Comparison of ENCODE assay signal across 8 mouse cellular contexts in the genomic region with DNA sequence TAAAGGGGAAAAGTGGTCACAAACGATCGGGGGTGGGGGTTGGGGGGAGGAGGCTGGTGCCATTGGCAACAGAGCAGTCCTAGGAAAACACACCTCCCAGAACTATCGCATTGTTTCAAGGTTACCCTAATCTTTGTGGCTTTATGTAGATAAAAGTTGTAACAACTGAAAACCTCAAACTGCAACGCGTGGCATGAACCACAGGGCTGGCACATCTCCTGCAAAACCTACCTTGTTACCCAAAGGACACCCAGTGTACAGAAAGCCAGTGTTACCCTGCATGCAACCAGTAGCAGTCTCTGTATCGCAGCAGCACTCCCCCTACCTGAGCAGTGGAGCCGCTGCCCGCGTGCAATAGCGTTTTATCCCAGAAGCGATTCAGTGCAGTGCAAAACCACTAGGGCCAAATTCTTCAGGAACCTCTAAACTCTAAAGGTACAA. TPM values are rescaled to one million over a fixed set of nuclear protein-coding genes. Genes with fewer than 3 reads are reported as not detected.
A peak's percentile ranks its signal among the peaks of the same experiment; 100 is the strongest.
DNase-seq lines count a peak whose midpoint lies in the region; ATAC-seq and TF ChIP-seq lines count a peak whose summit lies in the region.

No protein-coding gene starts in this region.

- H3K4me2 ChIP-seq in intestine, postnatal 0 days (replicated peaks; ENCODE audit: low read depth), result peak overlapping the region; percentile 99
- peak overlapping the region; percentile 81 for H3K4me2 ChIP-seq in limb, embryonic 15.5 days
- H3K4me2 ChIP-seq in midbrain, embryonic 16.5 days (ENCODE audit: low read length), result peak overlapping the region; percentile 80

- peak overlapping the region; percentile 70 for H3K9ac ChIP-seq in intestine, postnatal 0 days (ENCODE audit: low read depth, low read length)
- peak overlapping the region; percentile 64 for H3K9ac ChIP-seq in limb, embryonic 15.5 days
- peak overlapping the region; percentile 83 for H3K9ac ChIP-seq in midbrain, embryonic 16.5 days (ENCODE audit: low read depth, low read length)

- H3K27me3 ChIP-seq in intestine, postnatal 0 days (replicated peaks; ENCODE audit: control insufficient read depth, insufficient read depth, low read length), result no peaks in the 10 kb centered on the region
- H3K27me3 ChIP-seq in limb, embryonic 15.5 days, result no peaks in the 10 kb centered on the region
- no peaks in the 10 kb centered on the region for H3K27me3 ChIP-seq in midbrain, embryonic 16.5 days (ENCODE audit: control insufficient read depth, insufficient read depth, low read depth, low read length)
- no peaks in the 10 kb centered on the region for H3K27me3 ChIP-seq in splenic B cell, adult 2 months (ENCODE audit: control insufficient read depth, insufficient read depth, low read length, poor library complexity, severe bottlenecking)

- H3K9me3 ChIP-seq in intestine, postnatal 0 days (ENCODE audit: control insufficient read depth), result no peaks in the 10 kb centered on the region
- H3K9me3 ChIP-seq in limb, embryonic 15.5 days, result no peaks in the 10 kb centered on the region
- no peaks in the 10 kb centered on the region for H3K9me3 ChIP-seq in midbrain, embryonic 16.5 days (replicated peaks; ENCODE audit: control insufficient read depth, low read length, poor library complexity, severe bottlenecking)

- H3K4me3 ChIP-seq in intestine, postnatal 0 days (ENCODE audit: low read depth, low read length), result peak overlapping the region; percentile 74
- peak overlapping the region; percentile 88 for H3K4me3 ChIP-seq in limb, embryonic 15.5 days
- H3K4me3 ChIP-seq in midbrain, embryonic 16.5 days (ENCODE audit: low read depth, low read length), result peak overlapping the region; percentile 93

- intact Hi-C loops in gastrocnemius, postnatal 14 days (cut with DNase I; ENCODE audit: low total_unique reads), result no loop called here

- TF ChIP-seq CTCF in intestine, postnatal 0 days (IDR thresholded peaks at IDR 0.05; ENCODE audit: low read depth), result peak; percentile 70

- H3K4me1 ChIP-seq in intestine, postnatal 0 days (replicated peaks; ENCODE audit: control insufficient read depth, insufficient read depth, low read length), result no peaks in the 10 kb centered on the region
- H3K4me1 ChIP-seq in limb, embryonic 15.5 days, result peaks cover 4% of the 10 kb centered on the region
- H3K4me1 ChIP-seq in midbrain, embryonic 16.5 days (ENCODE audit: control insufficient read depth, insufficient read depth, low read length), result peaks cover 6% of the 10 kb centered on the region

- DNase-seq in right cerebral cortex, adult 18-20 months, result peak; percentile 42
- DNase-seq in right cerebral cortex, postnatal 25 days, result no peak
- peak; percentile 64 to 68 for DNase-seq in cerebellum, postnatal 10 days
- peak; percentile 14 for DNase-seq in gastrocnemius, postnatal 14 days
- DNase-seq in splenic B cell, adult 2 months (ENCODE audit: low read depth, low spot score), result peak; percentile 78

- 0 out of 2 replicates have a peak, but pooled peaks have one; percentile 12 for ATAC-seq in intestine, postnatal 0 days
- ATAC-seq in limb, embryonic 15.5 days (ENCODE audit: insufficient number of reproducible peaks, low FRiP score, low TSS enrichment, low read depth), result no peak
- ATAC-seq in midbrain, embryonic 16.5 days, result peak; percentile 55

- no peaks in the 10 kb centered on the region for H3K36me3 ChIP-seq in intestine, postnatal 0 days (ENCODE audit: control insufficient read depth, insufficient read depth)
- H3K36me3 ChIP-seq in limb, embryonic 15.5 days, result no peaks in the 10 kb centered on the region
- no peaks in the 10 kb centered on the region for H3K36me3 ChIP-seq in midbrain, embryonic 16.5 days (ENCODE audit: control insufficient read depth, insufficient read depth, low read length)
- H3K36me3 ChIP-seq in splenic B cell, adult 2 months (ENCODE audit: control insufficient read depth, insufficient read depth, low read length, poor library complexity, severe bottlenecking), result no peaks in the 10 kb centered on the region

- 5% methylated on average over 11 of the region's 11 CpGs for WGBS in intestine, postnatal 0 days
- 3% methylated on average over 11 of the region's 11 CpGs for WGBS in limb, embryonic 15.5 days
- 3% methylated on average over 11 of the region's 11 CpGs for WGBS in midbrain, embryonic 16.5 days

- no peak overlapping the region for H3K27ac ChIP-seq in intestine, postnatal 0 days (ENCODE audit: low read depth, low read length)
- peak overlapping the region; percentile 84; the same call in 1 of the 2 replicates for H3K27ac ChIP-seq in limb, embryonic 15.5 days
- peak overlapping the region; percentile 80 for H3K27ac ChIP-seq in midbrain, embryonic 16.5 days (ENCODE audit: low read length)

RNA-seq across cellular contexts. Expression of a gene that starts 1.1 kb away (rescaled TPM):
- total RNA-seq in gastrocnemius, postnatal 14 days (2021), result 10 to 100 TPM in 1 of 2 experiments, 1 to 10 TPM in 1; 9.5 to 12.6 TPM
- 4.9 and 5.0 TPM in 2 replicates for polyA plus RNA-seq in intestine, postnatal 0 days (2015; fragmentation: Nextera tagmentation; extraction: Ambion mirVana)
- 31.0 and 31.2 TPM in 2 replicates for polyA plus RNA-seq in limb, embryonic 15.5 days (2015; fragmentation: Nextera tagmentation; extraction: Ambion mirVana)
- 29.8 and 32.0 TPM in 2 replicates for polyA plus RNA-seq in midbrain, embryonic 16.5 days (2015; fragmentation: Nextera tagmentation; extraction: Ambion mirVana)
